Mouse (Mus musculus) kidney, postnatal 0 days (tissue): ENCODE measurements at regions not wholly inside any gene's neighbourhood (a gene's known extent, or its start where the extent isn't known, plus 50 kb on each side); places are given as distances from the start of the nearest gene placed in this dataset.
A peak's percentile ranks its signal among the peaks of the same experiment; 100 is the strongest.

Experiments used
- ATAC-seq: fragments of 200-750 bp; cut with Nextera tagmentation; replicated peaks from 2 replicates; pipeline ENCODE4 v1.8.0; 2017; ENCODE audit warnings: low read depth, moderate number of reproducible peaks, moderate TSS enrichment, moderate library complexity; ENCODE audit not compliant: low FRiP score
- DNase-seq: peaks from one replicate; pipeline ENCODE4 v3.0.0-alpha.2; 2016; ENCODE audit warnings: low spot score
- H3K27ac ChIP-seq: fragments of 300-500 bp; sonication (generic); 2 replicates; pipeline ENCODE4 v1.5.1; 2014; ENCODE audit warnings: mild to moderate bottlenecking
- H3K27me3 ChIP-seq: fragments of 300-500 bp; sonication (generic); 2 replicates; pipeline ENCODE4 v1.6.1; 2014; ENCODE audit warnings: low read length, mixed read lengths; ENCODE audit not compliant: insufficient read depth
- H3K36me3 ChIP-seq: fragments of 300-500 bp; sonication (generic); 2 replicates; pipeline ENCODE4 v1.6.1; 2014; ENCODE audit warnings: low read length, mixed read lengths; ENCODE audit not compliant: insufficient read depth
- H3K4me1 ChIP-seq: fragments of 300-500 bp; sonication (generic); replicated peaks from 2 replicates; pipeline ENCODE4 v1.6.1; 2014; ENCODE audit warnings: antibody characterized with exemption, low read length, mixed read lengths; ENCODE audit not compliant: insufficient read depth
- H3K4me2 ChIP-seq: fragments of 300-500 bp; sonication (generic); 2 replicates; pipeline ENCODE4 v1.6.1; 2014; ENCODE audit warnings: mild to moderate bottlenecking, low read length, moderate library complexity, mixed read lengths
- H3K4me3 ChIP-seq: fragments of 300-500 bp; sonication (generic); replicated peaks from 2 replicates; pipeline ENCODE4 v1.5.1; 2014; ENCODE audit warnings: low read depth, low read length
- H3K9ac ChIP-seq: fragments of 300-500 bp; sonication (generic); 2 replicates; pipeline ENCODE4 v1.6.1; 2014; ENCODE audit warnings: low read depth, low read length
- H3K9me3 ChIP-seq: fragments of 300-500 bp; sonication (generic); replicated peaks from 2 replicates; pipeline ENCODE4 v1.6.1; 2016; ENCODE audit warnings: low read length, inconsistent platforms, mixed read lengths
- CTCF ChIP-seq: IDR thresholded peaks from 2 replicates; pipeline ENCODE4 v1.5.1; 2016; ENCODE audit warnings: antibody characterized with exemption, low read depth, mild to moderate bottlenecking, moderate library complexity
- WGBS: fragments of 180-500 bp; shearing (Covaris S2); extraction: QIAGEN DNeasy Blood & Tissue Kit; methylation state at CpG from one replicate; pipeline ENCODE4 v1.1.7; 2014; 5-methylcytosine and 5-hydroxymethylcytosine counted together

DNA sequence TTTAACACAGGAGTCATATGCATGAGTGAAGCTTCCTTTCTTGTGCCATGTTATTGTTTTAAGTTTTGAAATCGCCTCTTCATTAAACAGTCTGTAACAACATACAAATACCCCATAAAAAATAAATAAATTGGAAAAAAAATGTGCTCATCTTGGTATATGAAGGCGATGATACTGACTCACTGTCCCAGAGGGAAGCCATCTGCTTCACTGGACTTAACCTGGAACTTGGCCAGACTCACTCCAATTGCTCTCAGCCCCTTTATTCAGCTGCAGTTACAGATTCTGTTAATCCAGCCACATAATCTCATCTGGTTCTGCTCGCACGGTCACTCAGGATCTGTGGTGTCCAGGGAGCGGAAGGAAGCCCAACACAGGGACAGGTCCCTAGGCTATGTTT, 90.5 kb upstream of the Paip1 start:
- H3K4me2 ChIP-seq = no peak overlapping the region
- no peak overlapping the region for H3K9ac ChIP-seq
- H3K9me3 ChIP-seq = no peaks in the 10 kb centered on the region
- ATAC-seq = no peak
- H3K27ac ChIP-seq = no peak overlapping the region
- TF ChIP-seq CTCF = no peak
- H3K27me3 ChIP-seq = no peaks in the 10 kb centered on the region
- no peak for DNase-seq
- WGBS = 88% methylated on average over 5 of the region's 5 CpGs
- H3K4me3 ChIP-seq = no peak overlapping the region
- no peaks in the 10 kb centered on the region; the same call in 1 of the 2 replicates for H3K4me1 ChIP-seq
- peaks cover 12% of the 10 kb centered on the region; the same call in 1 of the 2 replicates for H3K36me3 ChIP-seq

DNA sequence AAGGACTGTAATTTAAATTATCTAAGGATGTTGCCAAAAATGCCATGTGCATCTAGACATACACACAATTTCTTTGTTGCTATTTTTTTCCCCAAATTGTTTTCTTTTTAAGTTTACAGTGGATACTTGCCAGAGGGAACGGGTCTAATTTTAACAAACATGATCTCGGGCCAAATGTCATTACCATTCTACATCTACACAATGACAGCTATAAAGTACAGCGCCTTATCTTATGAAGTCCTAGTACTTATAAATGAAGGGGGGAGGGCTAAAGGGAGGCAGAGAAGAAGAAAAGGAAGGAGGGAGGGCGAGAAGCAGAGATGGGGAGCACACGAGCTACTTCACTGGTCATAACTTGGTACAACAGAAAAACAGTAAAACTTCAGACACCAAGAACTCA, 89.4 kb upstream of the Paip1 start:
- Histone ChIP-seq H3K27ac (no peak overlapping the region), H3K27me3 (no peaks in the 10 kb centered on the region), H3K4me1 (no peaks in the 10 kb centered on the region; the same call in 1 of the 2 replicates), H3K36me3 (peaks cover 12% of the 10 kb centered on the region; the same call in 1 of the 2 replicates), H3K9ac (no peak overlapping the region), H3K4me3 (no peak overlapping the region), H3K4me2 (no peak overlapping the region), H3K9me3 (no peaks in the 10 kb centered on the region)
- peak; percentile 60 for DNase-seq
- ATAC-seq = no peak
- no peak for TF ChIP-seq CTCF
- WGBS = 50% methylated on average over 5 of the region's 5 CpGs

DNA sequence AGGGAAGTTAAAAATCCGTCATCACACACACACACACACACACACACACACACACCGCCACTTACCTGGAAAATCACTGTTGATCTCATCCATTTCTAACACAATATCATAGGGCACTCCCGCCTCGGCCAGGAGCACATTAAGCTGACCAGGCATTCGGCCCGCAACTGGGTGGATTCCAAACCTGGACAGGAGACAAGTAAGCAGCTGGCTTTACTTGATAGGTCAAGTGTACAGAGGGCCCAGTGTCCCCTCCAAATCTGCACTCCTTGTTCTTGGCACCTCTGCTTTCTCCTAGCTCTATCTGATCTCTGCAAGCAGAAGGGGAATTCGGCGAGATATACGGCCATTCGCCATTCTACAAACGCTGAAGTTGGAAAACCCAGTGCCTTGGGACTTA, 88.6 kb upstream of the Paip1 start:
- Histone ChIP-seq H3K27ac (no peak overlapping the region), H3K36me3 (peaks cover 12% of the 10 kb centered on the region; the same call in 1 of the 2 replicates), H3K9ac (no peak overlapping the region), H3K4me3 (no peak overlapping the region), H3K27me3 (no peaks in the 10 kb centered on the region), H3K4me1 (no peaks in the 10 kb centered on the region; the same call in 1 of the 2 replicates), H3K9me3 (no peaks in the 10 kb centered on the region), H3K4me2 (no peak overlapping the region)
- DNase-seq = no peak
- ATAC-seq = no peak
- WGBS = 86% methylated on average over 11 of the region's 11 CpGs
- no peak for TF ChIP-seq CTCF

GRCm38 (mm10) chr13:119341833-119342232, 86.6 kb upstream of the Paip1 start:
- 38% methylated on average over 2 of the region's 2 CpGs for whole genome bisulfite sequencing
- ATAC-seq (0 out of 2 replicates have a peak, but pooled peaks have one; percentile 36), DNase-seq (peak; percentile 52)

DNA sequence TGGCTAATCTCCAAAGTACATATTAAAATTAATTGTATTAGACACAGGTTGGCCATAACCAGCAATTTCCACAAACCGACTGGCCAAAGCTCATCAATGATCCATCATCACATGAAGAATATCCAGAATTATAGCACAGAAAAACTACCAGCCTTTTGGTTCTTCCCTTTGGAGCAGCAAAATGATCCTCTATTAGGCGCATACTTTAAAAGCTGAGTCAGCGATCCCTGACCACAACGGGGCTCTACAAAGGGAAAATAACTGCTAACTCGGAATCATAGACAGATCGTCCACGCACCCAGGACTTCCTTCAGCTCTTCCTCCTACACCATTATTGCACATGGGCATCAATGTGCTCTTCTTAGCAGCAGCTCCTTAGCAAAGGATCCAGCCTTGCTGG, 85.6 kb upstream of the Paip1 start:
- TF ChIP-seq CTCF = no peak
- ATAC-seq = no peak
- 88% methylated on average over 7 of the region's 7 CpGs for WGBS

More at GRCm38 (mm10) chr13:119341833-119342232, 86.6 kb upstream of the Paip1 start:
- no peaks in the 10 kb centered on the region; the same call in 1 of the 2 replicates for H3K4me1 ChIP-seq
- no peak overlapping the region for H3K4me2 ChIP-seq
- no peaks in the 10 kb centered on the region for H3K9me3 ChIP-seq
- H3K4me3 ChIP-seq = no peak overlapping the region
- H3K27ac ChIP-seq = no peak overlapping the region
- TF ChIP-seq CTCF = peak; percentile 86
- H3K9ac ChIP-seq = no peak overlapping the region
- peaks cover 3% of the 10 kb centered on the region; the same call in 1 of the 2 replicates for H3K36me3 ChIP-seq
- H3K27me3 ChIP-seq = no peaks in the 10 kb centered on the region

GRCm38 (mm10) chr13:119347988-119348387, 80.4 kb upstream of the Paip1 start:
- ATAC-seq (no peak), DNase-seq (no peak)
- H3K4me2 ChIP-seq = no peak overlapping the region
- WGBS = 89% methylated on average over 3 of the region's 3 CpGs
- peaks cover 1% of the 10 kb centered on the region; the same call in 1 of the 2 replicates for H3K36me3 ChIP-seq
- no peak overlapping the region for H3K4me3 ChIP-seq
- no peak for TF ChIP-seq CTCF
- H3K9me3 ChIP-seq = no peaks in the 10 kb centered on the region
- H3K27ac ChIP-seq = no peak overlapping the region
- no peaks in the 10 kb centered on the region for H3K4me1 ChIP-seq
- no peak overlapping the region for H3K9ac ChIP-seq
- no peaks in the 10 kb centered on the region for H3K27me3 ChIP-seq

More for the DNA sequence above, 85.6 kb upstream of the Paip1 start:
- Histone ChIP-seq H3K9ac (no peak overlapping the region), H3K27ac (no peak overlapping the region), H3K36me3 (no peaks in the 10 kb centered on the region), H3K4me1 (no peaks in the 10 kb centered on the region; the same call in 1 of the 2 replicates), H3K4me2 (no peak overlapping the region), H3K9me3 (no peaks in the 10 kb centered on the region), H3K27me3 (no peaks in the 10 kb centered on the region), H3K4me3 (no peak overlapping the region)
- DNase-seq = no peak

- peak; percentile 16 for DNase-seq
- Histone ChIP-seq H3K9me3 (no peaks in the 10 kb centered on the region), H3K9ac (no peak overlapping the region), H3K4me3 (no peak overlapping the region), H3K4me1 (no peaks in the 10 kb centered on the region), H3K36me3 (peaks cover 21% of the 10 kb centered on the region), H3K27ac (no peak overlapping the region), H3K27me3 (no peaks in the 10 kb centered on the region), H3K4me2 (no peak overlapping the region)
- ATAC-seq = 0 out of 2 replicates have a peak, but pooled peaks have one; percentile 68
- no peak for TF ChIP-seq CTCF
- 39% methylated on average over 13 of the region's 13 CpGs for WGBS
These were observed 77.1 kb upstream of the Paip1 start for GRCm38 (mm10) chr13:119351346-119351745.
